Mouse (Mus musculus) ES-E14 (cell line): ENCODE results near the gene Tbc1d4.

Experiments
- CHD2 ChIP-seq: IDR thresholded peaks from 2 replicates; pipeline ENCODE4 v1.6.1; 2014; ENCODE audit warnings: mild to moderate bottlenecking, low read depth, low read length, inconsistent platforms
- ZNF384 ChIP-seq: IDR thresholded peaks from 2 replicates; pipeline ENCODE4 v1.6.1; 2012; ENCODE audit warnings: low read depth, low read length, inconsistent platforms

GRCm38 (mm10) chr14:101593340-101593739 lies 15.7 kb downstream of the Tbc1d4 start:
- TF ChIP-seq CHD2 (no peak), ZNF384 (no peak)
